Mouse (Mus musculus): ENCODE data around the gene Ywhaq.

The Ywhaq gene

DNA sequence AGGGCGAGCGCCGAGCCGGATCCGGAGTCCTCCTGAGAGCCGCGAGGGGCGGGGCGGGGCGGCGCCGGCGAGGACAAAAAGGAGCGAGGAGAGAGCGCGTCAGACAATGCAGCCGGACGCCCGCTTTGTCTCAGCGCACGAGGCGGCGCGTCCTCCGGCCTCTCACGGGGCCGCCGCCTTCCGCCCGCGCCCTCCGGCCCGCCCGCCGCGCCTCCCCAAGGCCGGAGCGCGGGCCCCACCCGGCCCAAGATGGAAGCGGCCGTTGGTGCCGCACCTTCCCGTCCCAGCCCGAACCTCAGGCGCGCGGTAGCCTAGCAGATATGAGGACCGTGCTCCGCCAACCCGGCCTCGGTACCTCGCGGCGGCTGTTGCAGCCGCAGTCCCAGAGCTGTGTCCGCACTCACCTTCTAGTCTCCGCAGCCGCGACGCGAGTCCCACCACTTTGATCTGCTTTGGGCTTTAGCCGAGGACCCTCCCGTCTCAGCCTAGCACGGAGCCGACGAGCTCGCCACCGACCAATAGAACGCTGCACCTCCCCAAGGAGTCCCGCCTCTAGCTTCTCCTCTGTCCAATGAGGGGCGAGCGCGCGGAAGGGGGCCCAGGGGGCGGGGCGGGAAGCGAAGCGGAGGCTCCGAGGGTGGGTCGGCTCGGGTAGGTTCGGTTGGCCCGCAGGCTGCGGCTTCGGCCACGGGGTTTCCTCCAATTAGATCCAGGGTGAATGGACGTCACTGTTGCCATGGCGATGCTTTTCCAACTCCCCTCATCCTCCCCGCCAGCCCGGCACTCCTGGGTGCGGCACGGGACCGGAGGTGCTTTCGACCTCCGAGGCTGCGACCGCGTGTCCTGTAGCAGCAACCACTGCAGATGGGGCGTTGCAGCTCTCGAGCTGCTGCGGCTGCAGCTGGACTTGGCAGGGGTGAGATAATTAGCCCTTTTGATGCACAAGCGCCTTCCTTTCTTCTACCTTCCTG lies at the start of gene Ywhaq:
Ywhaq (minus strand) TSS at position 538 of the 971 bp plus-strand sequence.
- in situ Hi-C loops (cut with MboI, MseI) = loop anchor here (5.0 kb wide), 2 partner anchors 35 to 40 kb away; no protein-coding TSS in a partner anchor

- in situ Hi-C loops (cut with MboI, MseI) = no loop called here
Measured at GRCm38 (mm10) chr12:21463448-21463891, 46.0 kb upstream of the Ywhaq start.

DNA sequence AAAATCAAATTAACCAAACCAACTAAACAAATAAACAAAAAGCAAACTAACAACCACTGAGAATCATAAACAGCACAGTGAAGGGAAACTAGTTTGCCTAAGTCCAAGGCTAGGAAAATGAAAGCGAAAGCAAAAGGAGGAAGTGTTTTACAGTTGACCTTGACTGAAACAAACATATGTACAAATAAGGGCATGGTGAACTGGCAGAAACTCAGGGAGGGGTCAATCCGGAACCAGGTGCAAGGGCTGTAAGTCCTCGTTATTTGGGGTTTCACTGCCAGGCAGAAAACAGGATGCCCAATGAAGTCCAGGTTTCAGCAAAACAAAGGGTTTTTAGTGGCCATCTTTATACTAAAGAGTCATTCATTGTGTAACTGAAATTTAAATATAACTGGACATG lies 45.2 kb upstream of the Ywhaq start:
- in situ Hi-C loops (cut with MboI, MseI) = no loop called here

- in situ Hi-C loops (cut with MboI, MseI) = no loop called here
Measured at GRCm38 (mm10) chr12:21459681-21460080, 42.2 kb upstream of the Ywhaq start.

DNA sequence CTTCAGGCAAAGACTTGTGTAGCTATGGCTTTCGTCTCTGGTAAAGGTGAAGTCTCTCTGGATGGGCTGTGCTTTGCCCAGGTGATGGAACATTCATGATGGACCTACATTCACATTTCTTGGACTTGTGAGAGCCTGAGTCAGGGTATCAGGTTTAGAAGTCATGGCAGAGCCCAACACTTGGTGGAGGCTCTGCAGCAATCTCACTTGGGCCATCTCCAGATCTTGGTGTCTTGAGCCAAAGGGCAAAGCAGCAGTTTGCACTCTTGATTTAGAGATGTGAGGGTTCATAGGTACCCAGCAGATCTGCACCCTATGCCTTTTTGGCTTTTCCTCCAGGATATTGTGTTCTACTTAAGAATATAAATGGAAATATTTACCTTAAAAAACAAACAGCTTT lies 38.6 kb upstream of the Ywhaq start:
- in situ Hi-C loops (cut with MboI, MseI) = no loop called here

GRCm38 (mm10) chr12:21451752-21452151 lies 34.3 kb upstream of the Ywhaq start:
- in situ Hi-C loops (cut with MboI, MseI) = loop anchor here (5.0 kb wide), 1 partner anchor 34 kb away; the partner anchor contains the start of gene Ywhaq

DNA sequence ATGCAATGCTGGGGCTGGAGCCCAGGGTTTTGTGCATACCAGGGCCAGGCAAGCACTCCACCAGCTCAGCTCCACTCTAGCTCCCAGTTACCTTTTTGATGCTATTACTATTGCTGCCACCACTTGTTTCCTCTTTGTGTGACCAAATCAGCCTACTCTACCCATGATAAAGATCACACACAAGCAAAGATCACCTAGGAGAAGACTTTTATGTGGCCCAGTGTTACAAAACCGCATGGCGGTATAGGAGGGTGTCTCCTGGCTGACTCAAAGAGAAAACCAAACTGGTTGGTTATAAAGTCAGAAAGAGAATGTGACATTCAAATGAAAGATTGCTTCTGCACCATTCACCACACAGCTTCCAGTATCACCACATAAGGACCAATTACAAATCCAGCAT lies 33.9 kb upstream of the Ywhaq start:
- in situ Hi-C loops (cut with MboI, MseI) = loop anchor here (5.0 kb wide), 1 partner anchor 34 kb away; the partner anchor contains the start of gene Ywhaq

DNA sequence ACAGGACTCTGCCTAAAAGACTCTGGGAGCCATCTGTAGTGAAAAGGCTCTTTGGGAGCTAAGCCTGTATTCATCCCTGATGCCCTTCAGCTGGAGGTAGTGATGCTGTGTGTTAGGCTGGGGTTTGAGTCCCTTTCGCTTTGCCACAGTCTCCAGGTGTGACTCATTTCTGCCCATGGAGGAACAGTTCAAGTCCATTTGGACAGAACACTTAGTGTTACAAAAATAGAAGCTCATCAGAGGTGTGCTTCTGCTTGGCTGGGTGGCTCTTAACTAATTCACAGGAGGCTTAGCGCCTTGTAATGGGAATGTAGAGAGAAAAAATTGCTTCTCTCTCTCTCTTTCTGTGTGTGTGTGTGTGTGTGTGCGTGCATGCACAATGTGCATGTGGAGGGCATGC lies 26.3 kb upstream of the Ywhaq start:
- in situ Hi-C loops (cut with MboI, MseI) = no loop called here

DNA sequence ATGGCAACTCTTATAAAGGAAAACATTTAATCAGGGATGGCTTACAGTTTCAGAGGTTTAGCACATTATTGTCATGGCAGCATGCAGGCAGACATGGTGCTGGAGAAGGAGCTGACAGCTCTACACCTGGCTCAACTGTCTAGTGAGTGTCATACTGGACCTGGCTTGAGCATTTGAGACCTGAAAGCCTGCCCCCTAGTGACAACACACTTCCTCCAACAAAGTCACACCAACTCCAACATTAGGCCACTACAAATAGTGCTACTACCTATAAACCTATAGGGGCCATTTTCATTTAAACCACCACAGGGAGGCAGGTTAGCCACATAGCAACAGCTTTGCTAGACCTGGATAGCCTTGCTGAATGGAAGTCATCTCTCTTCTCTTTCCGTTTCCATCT lies 24.4 kb upstream of the Ywhaq start:
- in situ Hi-C loops (cut with MboI, MseI) = no loop called here

DNA sequence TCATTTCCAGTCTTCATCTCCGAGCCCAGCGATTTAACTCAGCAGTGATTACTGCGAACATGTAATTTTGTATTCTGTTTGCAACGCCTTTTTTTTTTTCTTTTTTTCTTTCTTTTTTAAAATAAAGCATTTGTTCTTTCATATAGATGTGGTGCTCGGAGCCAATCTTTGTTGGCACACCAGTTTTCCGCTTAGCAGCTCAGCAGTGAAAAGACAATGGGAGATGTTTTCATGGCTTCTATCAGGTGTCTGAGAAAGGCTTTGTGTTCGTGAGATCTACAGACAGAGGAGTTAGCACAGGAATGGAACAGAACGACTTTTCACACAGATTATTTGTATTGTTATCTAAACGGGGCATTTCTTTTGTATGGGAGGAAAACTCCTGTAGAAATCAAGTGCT lies 22.0 kb upstream of the Ywhaq start:
- in situ Hi-C loops (cut with MboI, MseI) = no loop called here

- in situ Hi-C loops (cut with MboI, MseI) = no loop called here
Measured at GRCm38 (mm10) chr12:21438750-21439394, 21.4 kb upstream of the Ywhaq start.

- in situ Hi-C loops (cut with MboI, MseI) = no loop called here
Measured at GRCm38 (mm10) chr12:21438294-21438693, 20.9 kb upstream of the Ywhaq start.

DNA sequence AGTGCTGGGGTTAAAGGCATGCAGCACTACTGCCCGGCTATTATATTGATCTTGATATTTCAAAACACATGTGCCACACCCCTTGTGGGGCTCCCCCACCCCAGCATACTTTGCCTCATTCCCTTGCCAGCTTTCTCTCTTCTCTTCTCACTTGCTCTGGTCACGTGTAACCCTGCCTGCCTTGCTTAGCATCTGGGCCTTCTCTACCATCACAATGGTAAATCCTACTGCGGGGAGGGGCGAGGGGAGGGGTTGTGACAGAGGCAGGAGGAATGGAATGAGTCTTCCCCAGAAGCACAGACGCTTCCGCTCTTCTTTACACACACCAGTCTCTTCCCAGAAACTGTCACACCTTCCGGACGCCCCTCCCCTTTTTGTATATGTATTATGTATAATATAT lies 14.5 kb upstream of the Ywhaq start:
- in situ Hi-C loops (cut with MboI, MseI) = no loop called here

- in situ Hi-C loops (cut with MboI, MseI) = no loop called here
Measured at GRCm38 (mm10) chr12:21431039-21431438, 13.6 kb upstream of the Ywhaq start.

DNA sequence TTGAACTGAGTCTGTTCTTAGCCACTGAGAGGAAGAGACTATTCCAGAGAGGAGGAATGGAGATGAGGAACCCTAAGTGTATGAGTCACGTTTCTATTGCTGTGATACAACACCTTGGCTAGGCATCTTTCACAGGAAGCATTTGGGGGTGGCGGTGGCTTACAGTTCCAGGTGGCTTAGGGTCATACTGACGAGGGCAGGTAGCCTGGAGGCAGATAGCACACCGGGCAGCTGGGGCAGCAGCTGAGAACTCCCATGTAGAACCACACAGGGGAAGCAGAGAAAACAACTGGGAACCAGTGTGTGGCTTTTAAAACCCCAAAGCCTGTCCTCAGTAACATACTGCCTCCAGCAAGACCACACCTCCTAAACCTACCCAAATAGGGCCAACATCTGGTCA lies 12.7 kb upstream of the Ywhaq start:
- in situ Hi-C loops (cut with MboI, MseI) = no loop called here

GRCm38 (mm10) chr12:21429021-21429420 lies 11.6 kb upstream of the Ywhaq start:
- in situ Hi-C loops (cut with MboI, MseI) = no loop called here

DNA sequence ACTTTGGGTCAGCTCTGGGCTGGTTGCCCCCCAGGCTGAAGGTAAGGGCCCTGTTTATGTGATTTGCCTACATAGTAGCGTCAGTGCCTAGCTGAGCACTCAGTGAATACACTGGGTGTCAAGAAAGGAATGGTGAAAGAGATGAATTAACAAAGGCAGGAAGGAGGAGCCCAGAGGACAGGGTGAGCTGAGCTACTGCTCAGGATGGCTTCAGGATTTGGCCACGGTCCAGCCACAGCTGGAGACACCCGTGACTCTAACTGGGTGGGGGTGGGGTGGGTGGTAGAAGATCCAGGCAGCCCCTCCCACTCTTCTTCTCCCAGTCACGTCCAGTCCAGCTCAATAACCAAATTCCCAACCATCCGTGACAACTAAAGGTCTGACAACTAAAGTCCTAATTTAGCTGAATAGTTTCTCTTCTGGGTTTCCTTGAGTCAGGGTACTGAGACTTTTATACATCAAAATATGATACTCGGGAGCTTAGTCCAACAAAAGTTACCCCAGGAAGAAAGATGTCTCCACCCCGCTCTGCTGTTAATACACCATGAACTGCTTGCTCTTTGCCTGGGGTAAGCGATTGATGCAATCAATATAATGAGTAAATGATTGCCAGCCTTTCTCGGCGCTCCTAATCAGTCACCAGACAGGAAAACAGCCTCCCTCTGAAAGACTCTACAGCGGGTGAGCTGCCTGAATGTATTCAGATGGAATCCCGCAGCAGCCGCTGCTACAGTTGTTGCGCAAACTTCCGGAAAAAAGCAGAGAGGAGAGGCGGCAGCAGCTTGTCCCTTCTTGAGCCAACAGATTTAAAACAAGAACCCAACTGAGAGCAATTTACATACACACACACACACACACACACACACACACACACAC lies 8.9 kb upstream of the Ywhaq start:
- in situ Hi-C loops (cut with MboI, MseI) = no loop called here

DNA sequence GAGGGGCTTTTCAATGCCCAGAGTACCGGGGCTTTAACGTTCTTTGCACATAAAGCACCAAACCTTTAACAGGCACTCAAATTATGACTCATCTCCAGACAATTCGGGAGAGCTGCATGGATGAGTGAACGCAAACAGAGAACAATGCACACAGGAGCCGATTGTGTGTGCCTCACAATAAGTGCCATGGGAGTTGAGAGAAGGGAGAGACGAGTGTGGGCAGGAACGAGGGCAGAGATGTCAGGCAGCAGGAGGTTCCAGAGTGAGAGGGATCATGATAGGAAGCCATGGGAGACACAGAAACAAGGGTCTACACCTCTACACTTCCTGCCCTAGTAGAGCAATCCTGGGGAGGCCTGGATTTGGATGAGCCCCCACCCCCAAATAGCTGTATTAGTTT lies 7.2 kb upstream of the Ywhaq start:
- in situ Hi-C loops (cut with MboI, MseI) = no loop called here

GRCm38 (mm10) chr12:21418621-21419131 lies 1.2 kb upstream of the Ywhaq start:
- in situ Hi-C loops (cut with MboI, MseI) = loop anchor here (5.0 kb wide), 2 partner anchors 34 to 41 kb away; no protein-coding TSS in a partner anchor

GRCm38 (mm10) chr12:21418083-21418482 lies 646 bp upstream of the Ywhaq start:
- in situ Hi-C loops (cut with MboI, MseI) = loop anchor here (5.0 kb wide), 2 partner anchors 34 to 41 kb away; no protein-coding TSS in a partner anchor

DNA sequence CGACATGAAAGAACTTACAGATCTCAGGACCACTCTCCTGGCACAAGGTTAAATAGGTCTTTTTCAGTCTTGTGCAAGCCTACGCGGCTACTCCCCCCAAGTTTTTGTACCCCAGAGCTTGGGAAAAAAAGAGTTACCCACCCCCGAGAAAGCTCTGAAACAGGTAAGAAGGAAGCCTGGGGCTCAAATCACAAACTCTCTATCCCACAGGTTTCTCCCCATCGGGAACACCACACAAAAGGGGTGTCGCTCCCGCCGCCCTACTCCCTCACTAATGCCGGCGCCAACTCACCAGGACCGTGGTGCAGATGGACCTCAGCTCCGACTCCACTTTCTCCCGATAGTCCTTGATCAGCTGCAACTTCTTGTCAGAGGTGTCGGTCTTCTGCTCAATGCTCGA lies 931 bp downstream of the Ywhaq start:
- in situ Hi-C loops (cut with MboI, MseI) = loop anchor here (5.0 kb wide), 2 partner anchors 36 to 39 kb away; no protein-coding TSS in a partner anchor

All from T-helper 2 cell (primary cell).